Mouse (Mus musculus) brain, embryonic 14.5 days (tissue): ENCODE measurements around the gene Lrch1.

Source experiments
- CTCF ChIP-seq: fragments of 200-500 bp; IDR thresholded peaks from 2 replicates; pipeline ENCODE4 v1.5.1; 2012; ENCODE audit warnings: inconsistent platforms, mild to moderate bottlenecking, moderate library complexity, borderline replicate concordance; ENCODE audit not compliant: insufficient read depth, insufficient read length; ENCODE audit errors: extremely low read depth
- POLR2A ChIP-seq: fragments of 200-500 bp; IDR thresholded peaks from 2 replicates; pipeline ENCODE4 v1.6.1; 2012; ENCODE audit warnings: mild to moderate bottlenecking, inconsistent platforms, borderline replicate concordance; ENCODE audit not compliant: poor library complexity, insufficient read depth, insufficient read length, severe bottlenecking; ENCODE audit errors: extremely low read depth

GRCm38 (mm10) chr14:74939355-74939754 is 8.3 kb downstream of the Lrch1 start:
- TF ChIP-seq CTCF (no peak), POLR2A (no peak)
